Mouse (Mus musculus): ENCODE measurements at regions not wholly inside any gene's neighbourhood (a gene's known extent, or its start where the extent isn't known, plus 50 kb on each side); places are given as distances from the start of the nearest gene placed in this dataset.

DNA sequence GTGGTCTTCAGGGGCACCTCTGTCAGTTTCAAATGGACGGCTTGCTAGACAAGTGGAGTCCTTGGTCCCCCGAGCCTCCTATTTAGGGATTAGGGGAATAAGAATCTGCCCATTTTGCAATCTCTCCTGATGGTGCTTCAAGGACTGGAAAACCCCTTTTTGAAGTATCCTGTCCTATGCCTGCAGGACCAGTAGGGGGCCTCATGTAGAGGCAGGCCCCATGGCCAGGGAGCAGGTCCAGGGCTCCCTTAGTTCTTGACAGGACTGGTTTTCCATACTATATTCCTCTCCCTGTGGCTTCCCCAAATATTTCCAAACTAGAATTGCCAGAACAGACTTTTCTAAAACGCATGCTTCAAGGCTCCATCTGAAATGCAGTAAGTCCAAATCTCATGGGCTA is 332.6 kb downstream of the Fut8 start:
- Histone ChIP-seq H3K9me3 (replicated peaks; ENCODE audit: control insufficient read depth, low read length, poor library complexity, severe bottlenecking) (no peaks in the 10 kb centered on the region), H3K36me3 (ENCODE audit: control insufficient read depth, insufficient read depth, low read length) (no peaks in the 10 kb centered on the region), H3K9ac (ENCODE audit: low read depth, low read length) (no peak overlapping the region), H3K4me3 (ENCODE audit: low read depth, low read length) (no peak overlapping the region), H3K27me3 (ENCODE audit: control insufficient read depth, insufficient read depth, low read depth, low read length) (no peaks in the 10 kb centered on the region), H3K4me2 (ENCODE audit: low read length) (no peak overlapping the region), H3K4me1 (ENCODE audit: control insufficient read depth, insufficient read depth, low read length) (no peaks in the 10 kb centered on the region), H3K27ac (ENCODE audit: low read length) (no peak overlapping the region)
- 76% methylated on average over 3 of the region's 3 CpGs for WGBS
- no peak for ATAC-seq

DNA sequence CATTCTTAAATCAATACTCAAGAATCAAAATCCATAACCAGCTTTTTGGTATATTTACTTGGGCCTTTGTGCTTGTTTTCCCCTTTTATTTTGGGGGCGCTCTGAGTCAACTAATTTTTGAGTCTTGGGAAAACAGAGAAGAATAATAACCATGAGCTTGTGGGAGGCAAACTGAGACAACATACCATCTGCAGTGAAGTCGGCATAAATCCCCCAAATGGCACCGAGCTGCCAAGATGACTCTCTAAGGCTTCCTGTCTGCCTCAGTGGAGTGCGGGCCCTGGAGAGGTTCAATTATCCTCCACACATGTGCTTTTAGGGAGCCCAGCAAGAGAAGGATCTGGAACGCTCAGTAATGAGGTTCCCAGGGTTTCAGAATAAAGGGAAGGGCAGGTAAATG is 333.1 kb downstream of the Fut8 start:
- Histone ChIP-seq H3K27me3 (ENCODE audit: control insufficient read depth, insufficient read depth, low read depth, low read length) (no peaks in the 10 kb centered on the region), H3K9ac (ENCODE audit: low read depth, low read length) (no peak overlapping the region), H3K4me2 (ENCODE audit: low read length) (no peak overlapping the region), H3K9me3 (replicated peaks; ENCODE audit: control insufficient read depth, low read length, poor library complexity, severe bottlenecking) (no peaks in the 10 kb centered on the region), H3K36me3 (ENCODE audit: control insufficient read depth, insufficient read depth, low read length) (no peaks in the 10 kb centered on the region), H3K4me3 (ENCODE audit: low read depth, low read length) (no peak overlapping the region), H3K27ac (ENCODE audit: low read length) (no peak overlapping the region), H3K4me1 (ENCODE audit: control insufficient read depth, insufficient read depth, low read length) (no peaks in the 10 kb centered on the region)
- no peak for ATAC-seq
- 80% methylated on average over 5 of the region's 5 CpGs for WGBS

DNA sequence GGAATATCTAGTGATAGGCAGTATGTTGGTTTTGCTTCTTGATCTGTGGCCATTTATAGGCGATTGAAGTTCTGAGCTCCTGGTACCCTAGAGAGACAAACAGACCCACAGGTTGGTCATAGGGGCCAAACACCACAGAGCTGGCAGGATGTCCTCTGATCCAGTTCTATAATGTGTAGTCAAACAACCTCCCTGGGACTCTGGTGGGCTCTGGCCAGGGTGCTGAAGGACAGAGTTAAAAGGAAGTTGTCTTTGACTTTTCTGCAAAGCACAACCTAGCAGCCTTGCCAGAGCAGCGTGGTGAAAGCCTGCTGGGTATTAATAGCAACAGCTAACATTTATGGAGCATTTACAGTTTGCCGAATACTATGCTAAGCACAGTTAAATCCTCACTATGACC is 337.1 kb downstream of the Fut8 start:
- H3K9me3 ChIP-seq (replicated peaks; ENCODE audit: control insufficient read depth, low read length, poor library complexity, severe bottlenecking): no peaks in the 10 kb centered on the region
- no peaks in the 10 kb centered on the region for H3K27me3 ChIP-seq (ENCODE audit: control insufficient read depth, insufficient read depth, low read depth, low read length)
- H3K36me3 ChIP-seq (ENCODE audit: control insufficient read depth, insufficient read depth, low read length): no peaks in the 10 kb centered on the region
- WGBS: 64% methylated on average over 3 of the region's 3 CpGs
- no peak overlapping the region for H3K4me2 ChIP-seq (ENCODE audit: low read length)
- H3K9ac ChIP-seq (ENCODE audit: low read depth, low read length): no peak overlapping the region
- ATAC-seq: no peak
- H3K4me1 ChIP-seq (ENCODE audit: control insufficient read depth, insufficient read depth, low read length): no peaks in the 10 kb centered on the region
- no peak overlapping the region for H3K27ac ChIP-seq (ENCODE audit: low read length)
- no peak overlapping the region for H3K4me3 ChIP-seq (ENCODE audit: low read depth, low read length)

- no peak overlapping the region for H3K9ac ChIP-seq (ENCODE audit: low read depth, low read length)
- no peak overlapping the region for H3K4me3 ChIP-seq (ENCODE audit: low read depth, low read length)
- no peak for ATAC-seq
- no peak overlapping the region for H3K4me2 ChIP-seq (ENCODE audit: low read length)
- no peaks in the 10 kb centered on the region for H3K9me3 ChIP-seq (replicated peaks; ENCODE audit: control insufficient read depth, low read length, poor library complexity, severe bottlenecking)
- H3K27ac ChIP-seq (ENCODE audit: low read length): no peak overlapping the region
- H3K27me3 ChIP-seq (ENCODE audit: control insufficient read depth, insufficient read depth, low read depth, low read length): no peaks in the 10 kb centered on the region
- WGBS: 12% methylated on average over 2 of the region's 2 CpGs
- H3K36me3 ChIP-seq (ENCODE audit: control insufficient read depth, insufficient read depth, low read length): no peaks in the 10 kb centered on the region
- H3K4me1 ChIP-seq (ENCODE audit: control insufficient read depth, insufficient read depth, low read length): peaks cover 4% of the 10 kb centered on the region; the same call in 1 of the 2 replicates
These were observed 350.4 kb downstream of the Fut8 start for GRCm38 (mm10) chr12:77588297-77588696.

GRCm38 (mm10) chr12:77589416-77589815 is 351.5 kb downstream of the Fut8 start:
- Histone ChIP-seq H3K36me3 (ENCODE audit: control insufficient read depth, insufficient read depth, low read length) (no peaks in the 10 kb centered on the region), H3K9ac (ENCODE audit: low read depth, low read length) (no peak overlapping the region), H3K4me3 (ENCODE audit: low read depth, low read length) (no peak overlapping the region), H3K4me2 (ENCODE audit: low read length) (no peak overlapping the region), H3K27ac (ENCODE audit: low read length) (no peak overlapping the region), H3K27me3 (ENCODE audit: control insufficient read depth, insufficient read depth, low read depth, low read length) (no peaks in the 10 kb centered on the region), H3K4me1 (ENCODE audit: control insufficient read depth, insufficient read depth, low read length) (peaks cover 4% of the 10 kb centered on the region; the same call in 1 of the 2 replicates), H3K9me3 (replicated peaks; ENCODE audit: control insufficient read depth, low read length, poor library complexity, severe bottlenecking) (no peaks in the 10 kb centered on the region)
- WGBS: 78% methylated on average over 5 of the region's 5 CpGs
- ATAC-seq: no peak

- no peak overlapping the region for H3K4me3 ChIP-seq (ENCODE audit: low read depth, low read length)
- H3K4me2 ChIP-seq (ENCODE audit: low read length): no peak overlapping the region
- no peaks in the 10 kb centered on the region for H3K9me3 ChIP-seq (replicated peaks; ENCODE audit: control insufficient read depth, low read length, poor library complexity, severe bottlenecking)
- H3K4me1 ChIP-seq (ENCODE audit: control insufficient read depth, insufficient read depth, low read length): no peaks in the 10 kb centered on the region; the same call in 1 of the 2 replicates
- ATAC-seq: no peak
- H3K9ac ChIP-seq (ENCODE audit: low read depth, low read length): no peak overlapping the region
- WGBS: 100% methylated on average over 1 of the region's 1 CpGs
- no peak overlapping the region for H3K27ac ChIP-seq (ENCODE audit: low read length)
- no peaks in the 10 kb centered on the region for H3K36me3 ChIP-seq (ENCODE audit: control insufficient read depth, insufficient read depth, low read length)
- H3K27me3 ChIP-seq (ENCODE audit: control insufficient read depth, insufficient read depth, low read depth, low read length): no peaks in the 10 kb centered on the region
These were observed 356.2 kb downstream of the Fut8 start for GRCm38 (mm10) chr12:77594092-77594491.

GRCm38 (mm10) chr12:77594657-77595056 is 356.7 kb downstream of the Fut8 start:
- H3K27me3 ChIP-seq (ENCODE audit: control insufficient read depth, insufficient read depth, low read depth, low read length): no peaks in the 10 kb centered on the region
- WGBS: 55% methylated on average over 3 of the region's 3 CpGs
- no peak overlapping the region for H3K4me2 ChIP-seq (ENCODE audit: low read length)
- H3K36me3 ChIP-seq (ENCODE audit: control insufficient read depth, insufficient read depth, low read length): no peaks in the 10 kb centered on the region
- H3K9ac ChIP-seq (ENCODE audit: low read depth, low read length): no peak overlapping the region
- no peak overlapping the region for H3K4me3 ChIP-seq (ENCODE audit: low read depth, low read length)
- H3K27ac ChIP-seq (ENCODE audit: low read length): no peak overlapping the region
- no peaks in the 10 kb centered on the region for H3K9me3 ChIP-seq (replicated peaks; ENCODE audit: control insufficient read depth, low read length, poor library complexity, severe bottlenecking)
- no peak for ATAC-seq
- no peaks in the 10 kb centered on the region; the same call in 1 of the 2 replicates for H3K4me1 ChIP-seq (ENCODE audit: control insufficient read depth, insufficient read depth, low read length)

- Histone ChIP-seq H3K9me3 (replicated peaks; ENCODE audit: control insufficient read depth, low read length, poor library complexity, severe bottlenecking) (no peaks in the 10 kb centered on the region), H3K27ac (ENCODE audit: low read length) (no peak overlapping the region), H3K4me3 (ENCODE audit: low read depth, low read length) (no peak overlapping the region), H3K4me1 (ENCODE audit: control insufficient read depth, insufficient read depth, low read length) (no peaks in the 10 kb centered on the region; the same call in 1 of the 2 replicates), H3K36me3 (ENCODE audit: control insufficient read depth, insufficient read depth, low read length) (no peaks in the 10 kb centered on the region), H3K4me2 (ENCODE audit: low read length) (no peak overlapping the region), H3K9ac (ENCODE audit: low read depth, low read length) (no peak overlapping the region), H3K27me3 (ENCODE audit: control insufficient read depth, insufficient read depth, low read depth, low read length) (no peaks in the 10 kb centered on the region)
- ATAC-seq: no peak
- WGBS: 84% methylated on average over 5 of the region's 5 CpGs
These were observed 357.9 kb downstream of the Fut8 start for GRCm38 (mm10) chr12:77595821-77596220.

GRCm38 (mm10) chr12:77596676-77597075 is 358.8 kb downstream of the Fut8 start:
- Histone ChIP-seq H3K27ac (ENCODE audit: low read length) (no peak overlapping the region), H3K4me3 (ENCODE audit: low read depth, low read length) (no peak overlapping the region), H3K27me3 (ENCODE audit: control insufficient read depth, insufficient read depth, low read depth, low read length) (no peaks in the 10 kb centered on the region), H3K36me3 (ENCODE audit: control insufficient read depth, insufficient read depth, low read length) (no peaks in the 10 kb centered on the region), H3K4me1 (ENCODE audit: control insufficient read depth, insufficient read depth, low read length) (no peaks in the 10 kb centered on the region; the same call in 1 of the 2 replicates), H3K9ac (ENCODE audit: low read depth, low read length) (no peak overlapping the region), H3K9me3 (replicated peaks; ENCODE audit: control insufficient read depth, low read length, poor library complexity, severe bottlenecking) (no peaks in the 10 kb centered on the region), H3K4me2 (ENCODE audit: low read length) (no peak overlapping the region)
- no peak for ATAC-seq
- 71% methylated on average over 3 of the region's 3 CpGs for WGBS

All from midbrain, embryonic 16.5 days (tissue).